Mouse (Mus musculus): ENCODE measurements at regions not wholly inside any gene's neighbourhood (a gene's known extent, or its start where the extent isn't known, plus 50 kb on each side); places are given as distances from the start of the nearest gene placed in this dataset.

GRCm38 (mm10) chr14:71200917-71201316 is 601.3 kb upstream of the Fam160b2 start:
- Histone ChIP-seq H3K4me1 (ENCODE audit: control insufficient read depth, insufficient read depth, low read length) (no peaks in the 10 kb centered on the region; the same call in 1 of the 2 replicates), H3K4me3 (replicated peaks; ENCODE audit: extremely low read depth, low read depth, low read length) (no peak overlapping the region)
- 84% methylated on average over 1 of the region's 1 CpGs for WGBS
- no peak for DNase-seq
- no peak for TF ChIP-seq CTCF (IDR thresholded peaks at IDR 0.05; ENCODE audit: insufficient read depth, low read length)
- no peak for TF ChIP-seq POLR2A (IDR thresholded peaks at IDR 0.05; ENCODE audit: borderline replicate concordance, extremely low read depth, low read depth, low read length)

DNA sequence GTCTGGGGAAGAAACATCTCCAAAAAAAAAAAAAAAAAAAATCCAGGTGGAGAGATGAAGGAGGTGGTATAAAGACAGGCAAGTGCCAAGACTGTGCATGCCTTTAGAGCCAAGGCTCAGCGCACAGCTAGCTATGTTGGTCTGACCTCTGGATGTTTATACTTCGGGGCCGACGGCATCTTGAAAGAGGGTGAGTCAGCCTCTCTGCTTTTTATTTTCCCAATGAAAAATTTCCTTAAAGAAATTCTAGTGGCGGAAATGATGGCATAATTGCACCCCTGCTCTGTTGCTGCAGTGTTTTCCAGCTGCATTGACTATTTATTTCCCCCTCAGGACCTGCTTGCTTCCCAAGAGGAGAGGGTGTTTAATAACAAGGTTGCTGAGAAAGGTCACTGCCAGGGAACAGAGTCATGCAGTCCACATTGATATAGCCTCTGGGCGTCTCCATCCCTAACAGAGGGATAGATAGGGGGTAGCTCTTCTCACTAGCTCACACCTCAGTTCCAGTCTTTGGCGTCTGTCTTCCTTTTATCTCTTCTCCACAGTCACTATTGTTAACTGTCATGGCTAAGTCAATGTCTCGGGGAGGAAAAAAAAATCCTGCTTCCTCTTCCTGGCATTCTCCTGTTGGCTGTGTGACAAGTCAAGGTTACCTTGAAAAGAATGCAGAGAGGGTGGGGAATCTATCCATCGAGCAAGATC is 599.7 kb upstream of the Fam160b2 start:
- TF ChIP-seq CTCF (IDR thresholded peaks at IDR 0.05; ENCODE audit: insufficient read depth, low read length) (no peak), POLR2A (IDR thresholded peaks at IDR 0.05; ENCODE audit: borderline replicate concordance, extremely low read depth, low read depth, low read length) (no peak)
- DNase-seq, result no peak
- Histone ChIP-seq H3K4me3 (replicated peaks; ENCODE audit: extremely low read depth, low read depth, low read length) (no peak overlapping the region), H3K4me1 (ENCODE audit: control insufficient read depth, insufficient read depth, low read length) (no peaks in the 10 kb centered on the region; the same call in 1 of the 2 replicates)
- 32% methylated on average over 9 of the region's 9 CpGs for WGBS

- TF ChIP-seq POLR2A (IDR thresholded peaks at IDR 0.05; ENCODE audit: borderline replicate concordance, extremely low read depth, low read depth, low read length) (no peak), CTCF (IDR thresholded peaks at IDR 0.05; ENCODE audit: insufficient read depth, low read length) (no peak)
- no peak overlapping the region for H3K4me3 ChIP-seq (replicated peaks; ENCODE audit: extremely low read depth, low read depth, low read length)
- WGBS, result 70% methylated on average over 2 of the region's 2 CpGs
- DNase-seq, result no peak
- no peaks in the 10 kb centered on the region for H3K4me1 ChIP-seq (ENCODE audit: control insufficient read depth, insufficient read depth, low read length)
These were observed 594.6 kb upstream of the Fam160b2 start for GRCm38 (mm10) chr14:71194219-71194618.

- Histone ChIP-seq H3K4me1 (ENCODE audit: control insufficient read depth, insufficient read depth, low read length) (no peaks in the 10 kb centered on the region), H3K4me3 (replicated peaks; ENCODE audit: extremely low read depth, low read depth, low read length) (no peak overlapping the region)
- TF ChIP-seq POLR2A (IDR thresholded peaks at IDR 0.05; ENCODE audit: borderline replicate concordance, extremely low read depth, low read depth, low read length) (no peak), CTCF (IDR thresholded peaks at IDR 0.05; ENCODE audit: insufficient read depth, low read length) (no peak)
- DNase-seq, result no peak
- WGBS, result 82% methylated on average over 5 of the region's 5 CpGs
These were observed 592.9 kb upstream of the Fam160b2 start for GRCm38 (mm10) chr14:71192486-71192885.

DNA sequence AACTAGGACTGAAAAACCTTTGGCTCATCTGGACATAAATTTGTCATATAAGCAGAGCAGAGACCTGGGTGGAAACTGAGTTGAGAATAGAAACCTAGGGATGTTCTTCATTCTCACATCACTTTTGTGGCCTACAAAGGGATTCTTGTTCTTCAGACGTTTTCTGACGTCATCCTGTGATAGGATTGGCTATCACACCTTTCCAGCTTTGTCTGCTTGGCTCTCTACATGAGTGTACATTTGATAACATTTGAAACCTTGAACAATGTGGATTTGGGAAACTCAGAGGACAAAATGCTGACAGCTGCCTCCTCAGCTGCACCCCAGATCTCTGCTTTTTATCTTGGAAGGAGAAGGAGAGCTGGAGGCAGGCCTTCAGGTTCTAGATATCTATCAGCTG is 589.7 kb upstream of the Fam160b2 start:
- H3K4me1 ChIP-seq (ENCODE audit: control insufficient read depth, insufficient read depth, low read length), result no peaks in the 10 kb centered on the region
- TF ChIP-seq CTCF (IDR thresholded peaks at IDR 0.05; ENCODE audit: insufficient read depth, low read length) (no peak), POLR2A (IDR thresholded peaks at IDR 0.05; ENCODE audit: borderline replicate concordance, extremely low read depth, low read depth, low read length) (no peak)
- H3K4me3 ChIP-seq (replicated peaks; ENCODE audit: extremely low read depth, low read depth, low read length), result no peak overlapping the region
- 62% methylated on average over 2 of the region's 2 CpGs for WGBS
- no peak for DNase-seq

DNA sequence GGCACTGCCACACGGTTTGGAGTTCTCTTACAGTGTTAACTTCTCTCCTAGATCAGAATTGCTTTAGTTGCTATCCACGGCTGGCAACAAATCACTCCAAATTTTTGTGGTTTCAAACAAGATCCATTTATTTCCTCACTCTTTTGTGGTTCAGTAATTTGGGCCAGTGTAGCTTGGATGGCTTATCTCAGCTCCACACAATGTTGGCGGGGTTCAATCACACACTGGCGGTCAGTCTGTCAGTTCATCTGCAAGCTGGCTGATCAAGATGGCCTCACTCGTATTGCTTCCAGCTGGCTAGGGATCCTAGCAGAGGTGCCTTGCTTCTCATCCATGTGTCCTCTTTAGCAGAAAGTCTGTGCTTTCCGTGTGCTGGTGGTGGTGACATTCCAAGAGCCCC is 577.7 kb upstream of the Fam160b2 start:
- no peak for TF ChIP-seq CTCF (IDR thresholded peaks at IDR 0.05; ENCODE audit: insufficient read depth, low read length)
- no peak for TF ChIP-seq POLR2A (IDR thresholded peaks at IDR 0.05; ENCODE audit: borderline replicate concordance, extremely low read depth, low read depth, low read length)
- H3K4me3 ChIP-seq (replicated peaks; ENCODE audit: extremely low read depth, low read depth, low read length), result no peak overlapping the region
- 60% methylated on average over 6 of the region's 6 CpGs for WGBS

DNA sequence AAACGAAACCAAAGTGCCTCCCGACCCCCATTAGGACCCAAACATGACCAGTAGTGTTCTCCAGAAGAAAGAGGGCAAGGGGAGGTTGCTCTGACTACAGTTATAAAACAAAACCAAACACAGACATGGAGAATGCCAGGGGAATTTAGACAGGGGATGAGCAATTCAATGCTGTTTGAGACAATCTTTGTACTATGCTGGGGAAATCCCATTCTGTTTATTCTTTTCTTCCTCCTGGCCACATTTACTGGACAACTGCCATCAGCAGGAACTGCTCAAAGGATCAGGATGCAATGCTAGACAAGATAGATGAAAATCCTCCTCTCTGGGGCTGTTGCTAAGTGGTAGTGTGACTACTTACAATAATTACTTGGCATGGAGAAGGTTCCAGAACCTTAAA is 574.5 kb upstream of the Fam160b2 start:
- no peak for DNase-seq
- TF ChIP-seq CTCF (IDR thresholded peaks at IDR 0.05; ENCODE audit: insufficient read depth, low read length) (no peak), POLR2A (IDR thresholded peaks at IDR 0.05; ENCODE audit: borderline replicate concordance, extremely low read depth, low read depth, low read length) (no peak)

More for the DNA sequence above, 577.7 kb upstream of the Fam160b2 start:
- peaks cover 3% of the 10 kb centered on the region; the same call in 1 of the 2 replicates for H3K4me1 ChIP-seq (ENCODE audit: control insufficient read depth, insufficient read depth, low read length)
- no peak for DNase-seq

GRCm38 (mm10) chr14:71159556-71159955 is 559.9 kb upstream of the Fam160b2 start:
- Histone ChIP-seq H3K4me3 (replicated peaks; ENCODE audit: extremely low read depth, low read depth, low read length) (no peak overlapping the region), H3K4me1 (ENCODE audit: control insufficient read depth, insufficient read depth, low read length) (no peaks in the 10 kb centered on the region)
- 62% methylated on average over 2 of the region's 2 CpGs for WGBS
- no peak for DNase-seq
- TF ChIP-seq CTCF (IDR thresholded peaks at IDR 0.05; ENCODE audit: insufficient read depth, low read length) (no peak), POLR2A (IDR thresholded peaks at IDR 0.05; ENCODE audit: borderline replicate concordance, extremely low read depth, low read depth, low read length) (no peak)

More for the DNA sequence above, 574.5 kb upstream of the Fam160b2 start:
- Histone ChIP-seq H3K4me3 (replicated peaks; ENCODE audit: extremely low read depth, low read depth, low read length) (no peak overlapping the region), H3K4me1 (ENCODE audit: control insufficient read depth, insufficient read depth, low read length) (peaks cover 3% of the 10 kb centered on the region; the same call in 1 of the 2 replicates)
- WGBS, result 36% methylated on average over 2 of the region's 2 CpGs

GRCm38 (mm10) chr14:71142465-71142864 is 542.8 kb upstream of the Fam160b2 start:
- no peak for DNase-seq
- no peaks in the 10 kb centered on the region for H3K4me1 ChIP-seq (ENCODE audit: control insufficient read depth, insufficient read depth, low read length)
- WGBS, result 90% methylated on average over 1 of the region's 1 CpGs

GRCm38 (mm10) chr14:71129771-71130211 is 530.2 kb upstream of the Fam160b2 start:
- H3K4me1 ChIP-seq (ENCODE audit: control insufficient read depth, insufficient read depth, low read length), result no peaks in the 10 kb centered on the region
- H3K4me3 ChIP-seq (replicated peaks; ENCODE audit: extremely low read depth, low read depth, low read length), result no peak overlapping the region
- no peak for TF ChIP-seq CTCF (IDR thresholded peaks at IDR 0.05; ENCODE audit: insufficient read depth, low read length)
- TF ChIP-seq POLR2A (IDR thresholded peaks at IDR 0.05; ENCODE audit: borderline replicate concordance, extremely low read depth, low read depth, low read length), result no peak
- no peak for DNase-seq
- 74% methylated on average over 4 of the region's 4 CpGs for WGBS

More at GRCm38 (mm10) chr14:71142465-71142864, 542.8 kb upstream of the Fam160b2 start:
- no peak for TF ChIP-seq CTCF (IDR thresholded peaks at IDR 0.05; ENCODE audit: insufficient read depth, low read length)
- no peak for TF ChIP-seq POLR2A (IDR thresholded peaks at IDR 0.05; ENCODE audit: borderline replicate concordance, extremely low read depth, low read depth, low read length)
- no peak overlapping the region for H3K4me3 ChIP-seq (replicated peaks; ENCODE audit: extremely low read depth, low read depth, low read length)
